Mouse (Mus musculus) spleen, postnatal 36 days (tissue): ENCODE measurements around the gene Cyb5d2.

Experiments
- DNase-seq, 2 experiments: peaks; one replicate each; pipeline ENCODE4 v3.0.0; 2022; ENCODE audit warnings: low spot score in 2 of 2, mixed read lengths in 1 of 2

The Cyb5d2 gene

DNA sequence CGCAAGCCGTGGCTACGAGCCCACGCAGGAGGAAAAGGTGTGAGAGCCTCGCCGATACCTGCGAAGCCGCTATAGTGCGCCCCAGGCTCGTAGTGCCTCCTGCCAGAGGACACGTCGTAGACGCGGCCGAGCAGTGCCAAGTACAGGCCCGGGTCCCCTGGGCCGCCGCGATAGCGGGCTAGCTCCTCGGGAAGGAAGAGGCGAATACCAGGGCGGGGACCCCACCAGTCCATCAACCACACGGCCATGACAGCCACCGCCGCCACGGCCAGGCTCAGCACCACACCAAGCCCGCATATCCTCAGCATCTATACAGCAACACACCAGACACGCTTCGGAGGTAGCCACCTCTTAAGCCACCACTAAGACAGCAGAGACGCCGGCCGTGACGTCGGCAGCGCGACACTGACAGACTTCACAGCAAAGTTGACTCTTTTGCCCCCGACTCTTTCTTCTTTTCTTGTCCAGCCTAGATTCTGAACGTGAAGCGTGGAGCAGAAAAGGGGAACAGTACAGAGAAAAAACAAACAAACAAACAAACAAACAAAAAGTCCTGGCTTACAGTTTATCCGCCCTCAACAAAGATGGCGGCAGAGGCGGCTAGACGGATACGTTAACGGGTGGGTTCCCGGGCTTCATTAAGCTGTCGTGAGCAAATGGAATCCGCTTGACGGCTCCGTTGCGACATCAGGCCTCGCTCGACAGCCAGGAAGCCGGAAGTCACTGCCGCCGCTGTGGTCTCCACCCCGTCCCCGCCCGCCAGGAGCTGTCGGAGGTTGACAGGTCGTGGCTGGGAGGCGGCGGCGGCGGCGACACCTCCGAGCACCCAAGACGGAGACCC lies at the start of gene Cyb5d2, which contains the start of gene Zzef1:
TSS of gene Cyb5d2 (minus strand) at position 688 of the 841 bp plus-strand sequence.
TSS of gene Zzef1 (plus strand) at position 772 of the 841 bp plus-strand sequence.
- DNase-seq = peak; percentile 96 to 97

DNA sequence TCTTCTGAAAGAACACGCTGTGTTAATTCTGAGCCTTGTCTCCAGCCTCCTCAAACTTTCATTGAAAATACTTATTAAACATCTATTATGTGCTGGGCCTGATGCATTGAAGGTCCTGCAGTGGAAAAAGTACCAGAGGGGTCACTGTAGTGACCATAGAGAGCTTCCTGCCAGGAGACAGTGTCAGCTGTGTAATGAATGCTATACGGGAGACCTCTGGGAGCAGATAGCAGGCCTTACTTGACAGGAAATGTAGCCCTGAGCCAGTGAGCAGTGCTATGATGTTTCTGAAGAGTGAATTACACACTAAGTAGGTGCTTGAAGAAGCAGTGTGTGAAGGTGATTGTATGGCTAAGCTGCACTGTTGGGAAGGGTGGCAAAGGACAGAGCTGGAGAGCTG lies 49.6 kb upstream of the Cyb5d2 start:
- no peak for DNase-seq

DNA sequence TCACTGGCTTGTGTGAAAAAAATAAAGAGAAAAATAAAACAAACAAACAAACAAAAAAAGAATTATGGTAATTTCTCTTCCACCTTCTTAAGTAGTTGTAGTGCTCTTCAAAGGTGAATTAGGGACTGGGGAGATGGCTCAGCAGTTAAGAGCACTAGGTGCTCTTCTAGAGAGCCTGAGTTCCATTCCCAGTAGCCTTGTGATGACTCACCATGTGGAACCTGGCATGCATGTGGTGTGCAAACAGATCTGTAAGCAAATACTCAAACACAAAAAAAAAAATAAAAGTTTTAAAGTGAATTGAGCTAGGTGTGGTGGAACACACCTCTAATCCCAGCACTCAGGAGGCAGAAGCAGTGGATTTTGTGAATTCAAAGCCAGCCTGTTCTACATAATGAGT lies 47.6 kb upstream of the Cyb5d2 start:
- no peak for DNase-seq

DNA sequence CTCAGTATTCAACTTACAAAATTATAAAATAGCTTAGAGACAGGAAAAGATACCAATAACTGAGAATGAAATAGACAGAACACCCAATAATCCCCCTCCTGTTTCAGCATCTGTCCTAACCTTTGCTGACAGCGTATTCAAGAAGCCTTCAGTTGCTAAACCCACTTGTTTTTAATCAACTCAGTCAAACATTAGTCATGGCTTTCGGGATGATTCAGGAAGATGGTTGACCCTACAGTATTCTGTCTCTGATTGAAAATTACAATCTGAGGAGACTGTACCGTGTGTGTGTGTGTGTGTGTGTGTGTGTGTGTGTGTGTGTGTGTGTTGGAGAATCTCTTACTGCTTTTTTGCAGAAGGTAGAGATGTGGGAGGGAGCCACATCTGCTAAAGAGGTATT lies 46.8 kb upstream of the Cyb5d2 start:
- no peak for DNase-seq

DNA sequence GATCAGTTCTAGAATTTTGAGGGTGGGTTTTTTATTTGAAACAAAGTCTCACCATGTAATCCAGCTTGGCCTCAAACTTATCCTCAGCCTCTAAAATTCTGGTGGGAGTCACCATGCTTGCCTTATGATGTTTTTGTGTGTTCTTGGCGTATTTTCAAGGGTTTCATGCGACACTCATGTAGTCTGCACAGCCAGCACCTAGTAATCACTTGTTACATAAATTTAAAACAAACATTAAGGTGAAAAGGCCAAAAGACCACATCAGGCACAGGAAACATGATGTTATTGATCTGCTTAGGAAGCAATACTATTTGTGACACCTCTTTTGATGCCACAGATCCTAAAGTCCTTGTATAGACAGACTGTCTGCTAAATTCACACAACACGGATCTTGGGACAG lies 33.9 kb upstream of the Cyb5d2 start:
- no peak for DNase-seq

DNA sequence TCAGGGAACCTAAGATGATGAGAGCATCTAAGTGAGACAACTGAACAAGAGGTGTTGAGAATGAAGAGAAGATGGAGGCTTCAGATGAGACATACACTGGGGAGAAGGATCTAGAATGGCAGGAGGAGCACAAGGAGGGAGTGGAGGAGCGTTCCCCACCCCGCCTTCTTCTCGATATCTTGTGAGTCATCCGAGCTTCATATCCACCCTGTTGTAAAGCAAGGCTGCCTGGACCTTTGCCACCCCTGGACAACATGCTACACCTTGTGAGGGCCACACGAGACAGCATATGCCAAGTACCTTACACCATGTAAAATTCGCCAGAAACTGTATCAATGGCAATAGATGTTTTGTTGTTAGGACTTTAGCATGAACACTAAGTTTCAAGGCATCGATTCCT lies 25.1 kb upstream of the Cyb5d2 start:
- no peak for DNase-seq

DNA sequence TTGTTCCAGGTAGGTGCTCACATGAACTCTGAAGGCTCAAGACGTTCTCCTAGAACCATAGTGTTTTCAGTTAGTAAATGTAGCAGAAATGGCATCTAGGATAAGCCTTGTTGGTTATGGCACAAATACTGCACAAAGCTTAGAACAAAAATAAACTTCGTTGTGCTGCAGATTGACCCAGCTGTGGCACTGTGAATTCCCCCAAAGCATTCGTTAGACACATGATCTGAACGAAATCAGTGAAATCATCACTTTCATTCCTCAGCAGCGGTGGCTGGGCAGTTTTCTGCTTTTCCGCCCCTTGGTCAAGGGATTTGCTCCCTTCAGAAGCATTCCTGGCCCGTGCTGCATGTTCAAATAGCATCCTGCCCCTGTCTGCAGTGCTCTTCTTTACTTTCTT lies 22.1 kb upstream of the Cyb5d2 start:
- no peak for DNase-seq

DNA sequence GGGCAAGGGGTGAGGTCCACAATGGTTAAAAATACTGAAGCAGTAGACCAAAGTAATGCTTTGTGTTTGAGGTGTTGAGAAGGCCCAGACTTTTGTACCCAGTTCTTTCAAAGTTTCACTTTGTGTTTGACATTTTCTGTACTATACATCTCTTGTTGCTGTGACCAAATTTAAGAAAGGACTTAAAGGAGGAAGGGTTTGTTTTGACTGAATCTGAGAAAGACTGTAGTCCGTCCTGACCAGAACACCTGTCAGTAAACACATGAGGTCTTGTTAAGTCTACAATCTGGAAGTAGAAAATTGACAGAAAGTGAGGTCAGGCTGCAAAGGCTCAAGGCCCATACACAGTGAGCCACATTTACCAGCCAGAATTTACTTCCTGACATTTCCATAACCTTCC lies 20.9 kb upstream of the Cyb5d2 start:
- DNase-seq = no peak

DNA sequence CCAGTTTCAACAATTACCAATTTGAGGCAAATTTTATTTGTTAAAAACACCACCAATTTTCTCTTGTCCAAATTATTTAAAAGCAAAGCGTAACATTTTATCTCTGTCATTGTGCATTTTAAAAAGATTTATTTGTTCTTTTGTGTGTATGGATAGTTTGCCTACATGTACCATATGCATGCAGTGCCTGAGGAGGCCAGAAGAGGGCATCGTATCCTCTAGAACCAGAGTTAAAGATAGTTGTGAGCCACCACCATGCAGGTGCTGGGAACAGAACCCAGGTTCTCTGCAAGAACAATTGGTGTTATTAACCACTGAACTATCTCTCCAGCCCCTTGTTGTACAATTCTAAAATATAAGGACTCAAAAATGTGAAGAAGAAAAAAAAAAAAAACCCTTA lies 18.2 kb upstream of the Cyb5d2 start:
- DNase-seq = no peak

DNA sequence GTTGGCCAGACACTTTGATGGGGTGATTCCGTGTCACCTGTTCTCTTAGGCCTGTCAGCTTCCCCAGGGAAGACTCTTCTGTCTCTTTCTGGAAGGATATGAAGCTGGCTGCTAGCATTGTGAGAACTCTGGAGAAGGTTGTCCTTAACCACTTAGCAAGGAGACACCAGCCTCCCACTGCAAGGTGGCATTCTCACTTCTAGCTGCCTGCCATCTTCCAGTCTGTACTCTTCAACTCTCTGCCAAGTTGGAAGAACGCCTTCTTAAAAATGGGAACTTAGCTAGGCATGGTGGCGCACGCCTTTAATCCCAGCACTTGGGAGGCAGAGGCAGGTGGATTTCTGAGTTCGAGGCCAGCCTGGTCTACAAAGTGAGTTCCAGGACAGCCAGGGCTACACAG lies 17.7 kb upstream of the Cyb5d2 start:
- no peak for DNase-seq

DNA sequence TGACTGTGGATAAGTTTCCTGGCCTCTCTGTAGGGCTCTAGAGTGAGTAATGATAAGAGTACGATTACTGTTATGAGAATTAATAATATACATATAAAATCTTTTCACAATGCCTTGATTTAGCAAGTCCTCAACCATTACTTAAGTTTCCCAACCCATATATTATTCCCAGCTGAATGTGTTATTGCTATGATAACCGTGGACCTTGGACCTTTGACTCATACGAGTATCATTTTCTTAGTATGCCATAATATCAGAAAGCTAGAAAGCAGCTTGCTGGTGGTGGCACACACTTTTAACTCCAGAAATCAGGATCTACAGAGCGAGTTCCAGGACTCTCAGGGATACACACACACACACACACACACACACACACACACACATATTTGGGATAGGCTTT lies 12.1 kb upstream of the Cyb5d2 start:
- DNase-seq = no peak

DNA sequence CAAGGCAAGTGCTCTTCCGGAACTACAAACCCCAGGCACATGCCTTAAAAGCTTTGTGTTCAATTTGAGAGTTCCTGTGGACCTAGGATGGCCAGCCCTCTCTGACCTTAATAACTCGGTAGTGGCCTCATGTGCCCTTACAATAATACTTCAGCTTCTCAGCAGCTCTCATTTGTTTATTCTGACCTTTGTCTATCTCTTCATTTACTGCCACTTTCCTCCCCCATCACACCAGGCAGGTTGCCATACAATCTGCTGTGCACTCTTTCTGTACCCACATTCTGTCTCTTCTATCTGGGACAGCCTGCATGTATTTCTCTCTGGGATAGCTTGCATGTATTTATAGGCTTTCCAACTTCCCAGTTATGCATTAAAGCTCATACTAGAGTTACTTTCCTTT lies 10.6 kb upstream of the Cyb5d2 start:
- no peak for DNase-seq

DNA sequence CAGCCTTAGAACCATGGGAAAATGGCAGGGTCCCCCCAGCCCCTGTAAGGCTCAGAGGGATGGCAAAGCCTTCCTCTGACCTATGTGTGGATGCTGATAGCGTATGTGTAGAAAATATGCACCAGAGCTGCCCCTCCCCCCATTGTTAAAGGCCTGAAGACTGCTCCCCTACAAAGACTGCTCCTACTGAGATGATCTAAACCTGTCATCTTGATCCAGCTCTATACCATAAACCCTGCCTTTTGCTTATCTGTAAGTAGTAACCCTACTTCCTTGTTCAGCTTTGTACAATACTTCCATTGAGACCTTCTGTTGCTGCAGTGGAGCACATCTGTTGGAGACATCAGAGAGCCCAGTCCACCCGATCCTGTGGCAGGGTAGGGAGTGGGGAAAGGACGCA lies 9.3 kb upstream of the Cyb5d2 start:
- no peak for DNase-seq

DNA sequence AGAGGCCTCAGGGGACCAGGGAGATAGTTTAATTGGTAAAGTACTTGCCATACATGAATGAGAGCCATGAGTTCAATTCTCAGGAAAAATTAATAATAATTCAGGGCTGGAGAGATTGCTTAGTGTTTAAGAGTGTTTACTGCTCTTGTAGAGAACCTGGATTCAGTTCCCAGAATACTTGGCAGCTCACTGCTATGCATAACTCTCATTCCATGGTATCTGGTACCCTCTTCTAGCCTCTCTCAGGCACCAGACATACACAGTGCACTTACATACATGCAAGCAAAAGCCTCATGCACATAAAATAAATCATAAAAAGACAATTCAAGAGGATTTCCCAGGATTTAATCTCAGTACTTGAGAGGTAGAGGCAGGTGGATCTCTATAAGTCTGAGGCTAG lies 8.6 kb upstream of the Cyb5d2 start:
- DNase-seq = no peak

DNA sequence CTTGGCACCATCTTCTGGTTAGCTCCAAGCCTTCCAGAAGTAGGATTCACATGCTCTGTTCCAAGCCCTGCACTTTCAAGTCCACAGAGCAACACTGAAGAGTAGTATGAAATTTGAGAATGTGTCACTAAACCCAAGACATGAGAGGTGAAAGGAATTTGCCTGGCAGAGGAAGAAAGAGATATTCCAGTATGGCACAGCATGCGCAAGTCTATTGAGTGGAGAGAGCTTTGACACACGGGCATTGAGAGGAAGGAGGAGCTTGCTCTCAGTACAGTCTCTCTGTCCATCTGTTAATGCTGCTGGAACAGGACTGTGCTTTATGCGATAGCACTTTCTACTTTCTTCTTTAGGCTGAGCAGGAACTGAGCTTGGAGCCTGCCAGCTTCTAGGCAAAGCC lies 7.1 kb upstream of the Cyb5d2 start:
- no peak for DNase-seq

DNA sequence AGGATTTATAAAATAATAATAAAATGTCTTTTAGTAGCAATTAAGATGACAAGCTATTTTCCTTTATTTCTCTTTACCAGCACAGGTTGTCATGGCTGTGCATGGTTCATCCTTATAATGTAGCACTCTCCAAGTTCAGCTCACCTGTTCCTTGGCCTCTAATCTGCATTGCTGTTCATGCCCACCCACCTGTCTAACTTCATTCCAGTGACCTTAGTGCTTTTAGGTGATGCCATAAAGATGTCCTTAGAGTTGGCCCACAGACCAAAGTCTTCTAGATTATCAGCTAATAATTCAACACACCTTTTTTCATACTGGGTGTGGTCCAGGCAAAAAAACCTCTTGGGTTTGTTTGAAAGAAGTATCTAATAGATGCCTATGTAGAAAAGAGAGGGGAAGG lies 5.2 kb upstream of the Cyb5d2 start:
- no peak for DNase-seq

DNA sequence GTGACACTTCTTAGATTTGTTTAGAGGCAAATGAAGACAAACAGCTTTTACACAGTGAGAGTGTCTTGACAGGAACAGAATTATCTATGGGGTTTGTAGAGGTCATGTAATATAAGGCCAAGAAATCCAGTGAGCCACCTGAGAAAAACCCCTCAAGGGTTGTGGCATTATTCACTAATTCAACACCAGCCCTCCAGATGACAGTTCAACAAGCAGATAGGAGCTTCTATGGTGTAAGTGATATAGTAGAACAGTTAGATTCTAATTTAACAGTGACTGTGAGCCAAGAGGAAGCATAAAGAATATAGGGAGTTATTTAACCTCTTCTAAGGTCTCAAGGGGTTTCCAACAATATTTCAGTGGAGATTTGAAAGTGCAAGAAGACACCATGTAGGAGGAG lies 2.2 kb upstream of the Cyb5d2 start:
- DNase-seq = no peak

DNA sequence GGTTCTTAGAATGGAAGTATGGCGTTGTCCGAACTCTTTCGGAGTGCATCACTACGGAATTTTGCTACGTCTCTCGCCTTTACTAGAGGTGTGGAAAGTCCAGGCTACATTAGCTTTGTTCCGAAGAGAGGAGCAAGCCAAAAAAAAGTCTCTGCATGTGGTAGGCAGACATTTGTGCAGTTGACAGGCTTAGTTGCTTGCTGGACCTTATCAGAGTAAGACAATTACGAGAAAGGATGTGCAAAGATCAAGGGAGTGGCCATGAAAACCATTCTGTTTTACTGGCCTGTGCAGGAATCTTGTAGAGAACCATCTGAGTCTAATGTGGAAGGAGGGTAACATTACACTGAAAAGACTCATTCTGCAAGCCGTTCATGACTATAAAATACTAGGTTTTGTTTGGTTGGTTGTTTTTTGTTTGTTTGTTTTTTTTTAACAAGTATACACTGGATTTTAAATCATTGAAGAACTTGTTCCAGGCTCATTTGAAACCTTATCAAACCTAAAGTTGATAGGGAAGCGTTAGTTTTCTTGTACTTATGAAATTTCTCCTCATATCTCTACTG lies 914 bp upstream of the Cyb5d2 start:
- DNase-seq = no peak

DNA sequence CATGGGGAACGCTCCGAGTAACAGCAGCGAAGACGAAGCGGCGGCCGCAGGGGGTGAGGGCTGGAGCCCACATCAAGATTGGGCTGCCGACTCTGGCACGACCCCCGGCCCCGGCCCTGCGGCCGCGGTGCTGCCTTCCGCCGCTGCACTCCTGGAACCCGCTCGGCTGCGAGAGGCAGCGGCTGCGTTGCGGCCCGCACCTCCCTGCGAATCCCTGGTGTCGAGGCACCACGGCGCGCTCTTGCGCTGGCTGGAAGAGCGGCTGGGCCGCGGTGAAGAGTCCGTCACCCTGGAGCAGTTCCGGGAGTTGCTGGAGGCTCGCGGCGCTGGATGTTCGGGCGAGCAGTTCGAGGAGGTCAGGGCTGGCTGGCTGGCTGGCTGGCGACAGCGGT lies 350 bp upstream of the Cyb5d2 start:
- no peak for DNase-seq

DNA sequence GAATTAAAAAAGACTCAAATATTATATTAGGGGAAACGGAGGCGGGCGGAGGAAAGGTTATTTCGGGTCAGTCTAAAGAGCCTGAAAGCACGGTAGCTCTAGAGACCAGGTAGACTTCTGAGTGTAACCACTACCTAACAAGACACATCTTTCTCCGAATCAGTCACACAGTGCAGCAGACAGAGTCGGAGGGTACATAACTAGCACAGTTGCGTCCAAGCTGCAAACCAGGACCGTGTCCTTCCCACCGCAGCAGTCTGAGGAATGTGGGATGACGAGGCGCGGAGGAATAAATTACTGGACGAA lies 840 bp downstream of the Cyb5d2 start:
- DNase-seq = no peak

DNA sequence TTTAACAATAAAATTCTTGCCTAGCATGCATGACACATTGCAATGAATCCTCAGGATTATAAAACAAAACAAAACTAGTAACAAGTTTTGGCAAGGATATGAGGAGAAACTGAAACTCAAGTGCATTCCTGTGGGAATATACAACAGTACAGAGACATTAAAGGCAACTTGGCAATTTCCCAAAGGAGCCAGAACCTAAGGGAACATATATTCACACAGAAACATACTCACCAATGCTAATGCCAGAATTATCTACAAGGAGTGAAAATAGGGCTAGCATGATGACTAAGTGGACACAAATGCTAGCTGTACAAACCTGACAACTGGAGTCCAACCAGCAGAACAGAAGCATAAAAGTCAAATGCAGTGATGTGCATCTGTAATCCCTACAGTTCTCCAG lies 3.9 kb downstream of the Cyb5d2 start:
- DNase-seq = no peak

DNA sequence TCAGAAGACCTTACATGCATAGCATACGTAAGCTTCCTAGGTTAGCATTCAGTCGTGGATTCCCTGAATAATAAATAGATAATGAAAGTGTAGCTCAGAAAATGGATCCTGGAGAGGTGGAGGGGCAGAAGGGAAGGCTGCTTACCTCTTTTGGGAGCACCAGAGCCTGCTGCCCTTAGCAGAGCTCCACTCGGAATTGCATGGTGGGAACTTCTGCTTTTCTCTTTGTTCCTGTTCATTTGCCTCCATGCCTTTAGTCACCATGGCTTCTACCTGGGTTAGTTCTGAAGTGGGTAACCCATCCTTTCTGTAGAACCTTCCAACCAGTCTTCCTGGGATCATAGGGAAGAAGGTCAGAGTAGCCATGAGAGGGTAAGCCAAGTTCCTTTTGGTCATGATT lies 13.4 kb downstream of the Cyb5d2 start:
- no peak for DNase-seq

DNA sequence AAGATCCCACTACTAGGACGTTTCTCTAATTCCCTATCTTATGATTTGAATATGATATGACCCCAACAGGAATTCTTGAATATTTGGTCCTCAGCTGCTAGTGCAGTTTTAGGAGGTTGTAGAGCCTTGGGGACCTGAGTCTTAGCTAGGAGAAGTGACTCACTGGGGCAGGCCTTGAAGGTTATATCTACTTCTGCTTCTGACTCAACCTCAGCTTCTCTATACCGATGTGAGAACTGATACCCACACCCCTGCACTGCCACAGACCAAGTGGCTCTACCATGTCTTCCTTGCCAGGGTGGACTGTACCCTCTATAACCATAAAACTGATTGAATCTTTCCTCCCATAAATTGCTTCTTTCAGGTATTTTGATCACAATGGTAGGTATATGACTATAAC lies 13.8 kb downstream of the Cyb5d2 start:
- peak; percentile 18 to 26 for DNase-seq

DNA sequence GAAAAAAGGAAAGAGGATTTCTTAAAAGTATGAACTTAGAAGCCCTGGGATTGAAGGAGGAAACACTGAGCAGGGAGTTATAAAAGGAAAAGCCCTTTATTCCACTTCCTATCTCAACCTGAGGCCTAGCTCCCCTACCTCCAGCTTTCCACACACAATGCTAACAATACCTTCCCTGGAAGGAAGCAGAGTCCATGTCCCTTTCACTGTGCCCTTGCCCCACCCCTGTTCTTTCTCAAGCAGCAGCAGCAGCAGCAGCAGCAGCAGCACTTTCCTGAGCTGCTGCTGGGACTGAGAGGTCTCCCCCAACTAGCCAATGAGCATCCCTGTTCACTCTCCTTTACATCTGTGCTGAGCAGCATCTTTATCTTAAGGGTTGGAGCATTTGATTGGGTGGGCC lies 17.0 kb downstream of the Cyb5d2 start:
- no peak for DNase-seq
